Mouse (Mus musculus): ENCODE results near the gene Gm20547. TPM values are rescaled to one million over a fixed set of nuclear protein-coding genes. Genes with fewer than 3 reads are reported as not detected.

The Gm20547 gene
- 0.49 TPM in 1 of 2 replicates, not detected in the other for polyA plus RNA-seq (2015; fragmentation: Nextera tagmentation; extraction: Ambion mirVana)

GRCm38 (mm10) chr17:34881683-34882310, at the start of gene Gm20547:
Gm20547 (minus strand) TSS chr17:34882042.
- 11% methylated on average over 15 of the region's 15 CpGs for WGBS
- peak within 1 kb of the TSS; percentile 49 for H3K9ac ChIP-seq (ENCODE audit: low read length)
- peak within 1 kb of the TSS; percentile 13; the same call in 1 of the 2 replicates for H3K4me2 ChIP-seq (ENCODE audit: low read depth, low read length)
- H3K9me3 ChIP-seq (replicated peaks; ENCODE audit: control insufficient read depth, low read length) = no peaks in the 10 kb centered on the region
- H3K36me3 ChIP-seq (ENCODE audit: control insufficient read depth, insufficient read depth, low read length) = no peaks in the 10 kb centered on the region
- H3K4me1 ChIP-seq (ENCODE audit: control insufficient read depth, insufficient read depth, low read length) = peaks cover 3% of the 10 kb centered on the region; the same call in 1 of the 2 replicates
- no peak within 1 kb of the TSS for H3K27ac ChIP-seq (ENCODE audit: low read length)
- H3K4me3 ChIP-seq (replicated peaks; ENCODE audit: low read length) = no peak within 1 kb of the TSS; the same call in 1 of the 2 replicates
- no peak for ATAC-seq (ENCODE audit: insufficient read depth, low FRiP score)
- H3K27me3 ChIP-seq (ENCODE audit: control insufficient read depth, insufficient read depth, low read length) = no peaks in the 10 kb centered on the region

GRCm38 (mm10) chr17:34931061-34931734, 49.4 kb upstream of the Gm20547 start, which contains the start of gene Neu1:
Neu1 (plus strand) TSS chr17:34931253.
- Histone ChIP-seq H3K36me3 (ENCODE audit: control insufficient read depth, insufficient read depth, low read length) (no peaks in the 10 kb centered on the region), H3K4me1 (ENCODE audit: control insufficient read depth, insufficient read depth, low read length) (peaks cover 7% of the 10 kb centered on the region), H3K9me3 (replicated peaks; ENCODE audit: control insufficient read depth, low read length) (no peaks in the 10 kb centered on the region), H3K9ac (ENCODE audit: low read length) (peak within 1 kb of the TSS; percentile 85), H3K4me2 (ENCODE audit: low read depth, low read length) (peak within 1 kb of the TSS; percentile 99), H3K27ac (ENCODE audit: low read length) (peak within 1 kb of the TSS; percentile 49), H3K27me3 (ENCODE audit: control insufficient read depth, insufficient read depth, low read length) (no peaks in the 10 kb centered on the region), H3K4me3 (replicated peaks; ENCODE audit: low read length) (peak within 1 kb of the TSS; percentile 83)
- ATAC-seq (ENCODE audit: insufficient read depth, low FRiP score) = peak; percentile 97
- WGBS = under 1% methylated on average over 38 of the region's 38 CpGs

GRCm38 (mm10) chr17:34928841-34929240, 47.0 kb upstream of the Gm20547 start:
- ATAC-seq (ENCODE audit: insufficient read depth, low FRiP score) = no peak
- Histone ChIP-seq H3K4me2 (ENCODE audit: low read depth, low read length) (no peak overlapping the region), H3K9me3 (replicated peaks; ENCODE audit: control insufficient read depth, low read length) (no peaks in the 10 kb centered on the region), H3K36me3 (ENCODE audit: control insufficient read depth, insufficient read depth, low read length) (no peaks in the 10 kb centered on the region), H3K4me1 (ENCODE audit: control insufficient read depth, insufficient read depth, low read length) (peaks cover 7% of the 10 kb centered on the region), H3K27ac (ENCODE audit: low read length) (no peak overlapping the region), H3K9ac (ENCODE audit: low read length) (no peak overlapping the region), H3K4me3 (replicated peaks; ENCODE audit: low read length) (no peak overlapping the region), H3K27me3 (ENCODE audit: control insufficient read depth, insufficient read depth, low read length) (no peaks in the 10 kb centered on the region)
- WGBS = 46% methylated on average over 4 of the region's 4 CpGs

- H3K36me3 ChIP-seq (ENCODE audit: control insufficient read depth, insufficient read depth, low read length) = no peaks in the 10 kb centered on the region
- H3K27ac ChIP-seq (ENCODE audit: low read length) = no peak overlapping the region
- no peaks in the 10 kb centered on the region for H3K9me3 ChIP-seq (replicated peaks; ENCODE audit: control insufficient read depth, low read length)
- 84% methylated on average over 18 of the region's 18 CpGs for WGBS
- ATAC-seq (ENCODE audit: insufficient read depth, low FRiP score) = no peak
- no peak overlapping the region for H3K4me3 ChIP-seq (replicated peaks; ENCODE audit: low read length)
- no peaks in the 10 kb centered on the region for H3K27me3 ChIP-seq (ENCODE audit: control insufficient read depth, insufficient read depth, low read length)
- H3K9ac ChIP-seq (ENCODE audit: low read length) = no peak overlapping the region
- peaks cover 7% of the 10 kb centered on the region for H3K4me1 ChIP-seq (ENCODE audit: control insufficient read depth, insufficient read depth, low read length)
- H3K4me2 ChIP-seq (ENCODE audit: low read depth, low read length) = no peak overlapping the region
These were observed 45.6 kb upstream of the Gm20547 start for GRCm38 (mm10) chr17:34927306-34928019.

GRCm38 (mm10) chr17:34924258-34924657, 42.4 kb upstream of the Gm20547 start:
- ATAC-seq (ENCODE audit: insufficient read depth, low FRiP score) = no peak
- H3K27ac ChIP-seq (ENCODE audit: low read length) = no peak overlapping the region
- H3K36me3 ChIP-seq (ENCODE audit: control insufficient read depth, insufficient read depth, low read length) = no peaks in the 10 kb centered on the region
- H3K4me2 ChIP-seq (ENCODE audit: low read depth, low read length) = no peak overlapping the region
- H3K9me3 ChIP-seq (replicated peaks; ENCODE audit: control insufficient read depth, low read length) = no peaks in the 10 kb centered on the region
- no peak overlapping the region for H3K9ac ChIP-seq (ENCODE audit: low read length)
- no peak overlapping the region for H3K4me3 ChIP-seq (replicated peaks; ENCODE audit: low read length)
- WGBS = 69% methylated on average over 5 of the region's 5 CpGs
- H3K27me3 ChIP-seq (ENCODE audit: control insufficient read depth, insufficient read depth, low read length) = no peaks in the 10 kb centered on the region
- H3K4me1 ChIP-seq (ENCODE audit: control insufficient read depth, insufficient read depth, low read length) = no peaks in the 10 kb centered on the region

GRCm38 (mm10) chr17:34922939-34923338, 41.1 kb upstream of the Gm20547 start:
- no peaks in the 10 kb centered on the region for H3K27me3 ChIP-seq (ENCODE audit: control insufficient read depth, insufficient read depth, low read length)
- H3K4me2 ChIP-seq (ENCODE audit: low read depth, low read length) = no peak overlapping the region
- no peak for ATAC-seq (ENCODE audit: insufficient read depth, low FRiP score)
- no peaks in the 10 kb centered on the region for H3K9me3 ChIP-seq (replicated peaks; ENCODE audit: control insufficient read depth, low read length)
- no peak overlapping the region for H3K27ac ChIP-seq (ENCODE audit: low read length)
- no peaks in the 10 kb centered on the region for H3K36me3 ChIP-seq (ENCODE audit: control insufficient read depth, insufficient read depth, low read length)
- H3K9ac ChIP-seq (ENCODE audit: low read length) = no peak overlapping the region
- 43% methylated on average over 6 of the region's 6 CpGs for WGBS
- H3K4me3 ChIP-seq (replicated peaks; ENCODE audit: low read length) = no peak overlapping the region
- H3K4me1 ChIP-seq (ENCODE audit: control insufficient read depth, insufficient read depth, low read length) = no peaks in the 10 kb centered on the region

GRCm38 (mm10) chr17:34917188-34917587, 35.3 kb upstream of the Gm20547 start:
- Histone ChIP-seq H3K4me1 (ENCODE audit: control insufficient read depth, insufficient read depth, low read length) (peaks cover 5% of the 10 kb centered on the region), H3K4me3 (replicated peaks; ENCODE audit: low read length) (no peak overlapping the region), H3K9me3 (replicated peaks; ENCODE audit: control insufficient read depth, low read length) (no peaks in the 10 kb centered on the region), H3K27ac (ENCODE audit: low read length) (no peak overlapping the region), H3K9ac (ENCODE audit: low read length) (no peak overlapping the region), H3K27me3 (ENCODE audit: control insufficient read depth, insufficient read depth, low read length) (no peaks in the 10 kb centered on the region), H3K4me2 (ENCODE audit: low read depth, low read length) (no peak overlapping the region), H3K36me3 (ENCODE audit: control insufficient read depth, insufficient read depth, low read length) (peaks cover 15% of the 10 kb centered on the region)
- 72% methylated on average over 9 of the region's 9 CpGs for WGBS
- no peak for ATAC-seq (ENCODE audit: insufficient read depth, low FRiP score)

- H3K27ac ChIP-seq (ENCODE audit: low read length) = no peak overlapping the region
- H3K9ac ChIP-seq (ENCODE audit: low read length) = no peak overlapping the region
- peaks cover 18% of the 10 kb centered on the region for H3K36me3 ChIP-seq (ENCODE audit: control insufficient read depth, insufficient read depth, low read length)
- H3K9me3 ChIP-seq (replicated peaks; ENCODE audit: control insufficient read depth, low read length) = no peaks in the 10 kb centered on the region
- 88% methylated on average over 5 of the region's 5 CpGs for WGBS
- no peak overlapping the region for H3K4me2 ChIP-seq (ENCODE audit: low read depth, low read length)
- H3K4me3 ChIP-seq (replicated peaks; ENCODE audit: low read length) = no peak overlapping the region
- H3K4me1 ChIP-seq (ENCODE audit: control insufficient read depth, insufficient read depth, low read length) = peaks cover 5% of the 10 kb centered on the region
- no peak for ATAC-seq (ENCODE audit: insufficient read depth, low FRiP score)
- no peaks in the 10 kb centered on the region for H3K27me3 ChIP-seq (ENCODE audit: control insufficient read depth, insufficient read depth, low read length)
These were observed 34.5 kb upstream of the Gm20547 start for GRCm38 (mm10) chr17:34916316-34916715.

GRCm38 (mm10) chr17:34915410-34915831, 33.6 kb upstream of the Gm20547 start:
- Histone ChIP-seq H3K4me1 (ENCODE audit: control insufficient read depth, insufficient read depth, low read length) (peaks cover 5% of the 10 kb centered on the region), H3K4me2 (ENCODE audit: low read depth, low read length) (peak overlapping the region; percentile 44), H3K4me3 (replicated peaks; ENCODE audit: low read length) (peak overlapping the region; percentile 34), H3K36me3 (ENCODE audit: control insufficient read depth, insufficient read depth, low read length) (peaks cover 24% of the 10 kb centered on the region), H3K27ac (ENCODE audit: low read length) (peak overlapping the region; percentile 79; the same call in 1 of the 2 replicates), H3K27me3 (ENCODE audit: control insufficient read depth, insufficient read depth, low read length) (no peaks in the 10 kb centered on the region), H3K9me3 (replicated peaks; ENCODE audit: control insufficient read depth, low read length) (no peaks in the 10 kb centered on the region), H3K9ac (ENCODE audit: low read length) (peak overlapping the region; percentile 62)
- WGBS = 17% methylated on average over 11 of the region's 11 CpGs
- ATAC-seq (ENCODE audit: insufficient read depth, low FRiP score) = peak; percentile 72; the same call in 1 of the 2 replicates
